Mouse (Mus musculus): ENCODE results near the gene Ppp4c.

Gene Ppp4c

DNA sequence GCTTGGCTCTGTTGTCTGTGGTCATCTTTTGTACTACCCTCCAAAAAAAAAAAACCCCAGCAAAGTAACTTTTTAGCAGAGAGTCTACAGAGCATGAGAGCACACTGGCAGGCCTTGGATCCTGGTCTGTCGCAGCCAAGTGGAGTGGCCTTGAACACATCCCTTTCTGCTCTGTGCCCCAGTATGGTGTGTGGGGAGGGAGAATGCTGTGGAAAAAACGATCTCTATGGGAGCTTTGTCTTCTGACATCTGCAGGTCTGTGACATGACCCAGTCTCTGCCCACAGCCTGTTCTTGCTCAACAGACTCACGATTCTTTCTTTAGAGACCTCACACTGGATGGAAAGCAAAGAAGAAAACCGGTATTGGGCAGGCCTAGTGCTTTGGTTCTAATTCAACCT is 31.3 kb downstream of the Ppp4c start:
- in situ Hi-C loops (cut with MboI; ENCODE audit: unreplicated experiment in 2 of 2): loop anchor here in 1 of 2 experiments (5.0 kb wide), 1 partner anchor 59 kb away; no protein-coding TSS in a partner anchor

DNA sequence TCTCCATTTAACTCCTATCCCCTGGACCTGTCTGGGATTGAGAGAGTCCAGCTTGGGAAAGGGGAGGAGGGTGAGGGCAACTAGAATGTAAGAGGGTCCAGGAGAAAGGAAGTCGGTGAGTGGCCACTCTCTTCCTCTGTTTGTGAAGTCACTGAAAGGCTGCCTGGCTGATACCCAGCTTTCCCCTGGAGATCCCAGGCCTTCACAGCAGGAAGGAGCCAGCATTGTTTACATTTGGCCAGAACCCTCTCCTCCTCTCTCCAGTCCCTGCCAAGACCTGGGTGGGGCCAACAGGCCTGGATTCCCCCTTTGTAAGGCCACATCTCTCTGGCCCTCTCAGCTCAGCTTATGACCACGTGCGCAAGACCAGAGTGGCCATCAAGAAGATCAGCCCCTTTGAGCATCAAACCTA is 31.9 kb downstream of the Ppp4c start:
- in situ Hi-C loops (cut with MboI; ENCODE audit: unreplicated experiment in 2 of 2): loop anchor here in 1 of 2 experiments (5.0 kb wide), 1 partner anchor 58 kb away; no protein-coding TSS in a partner anchor

DNA sequence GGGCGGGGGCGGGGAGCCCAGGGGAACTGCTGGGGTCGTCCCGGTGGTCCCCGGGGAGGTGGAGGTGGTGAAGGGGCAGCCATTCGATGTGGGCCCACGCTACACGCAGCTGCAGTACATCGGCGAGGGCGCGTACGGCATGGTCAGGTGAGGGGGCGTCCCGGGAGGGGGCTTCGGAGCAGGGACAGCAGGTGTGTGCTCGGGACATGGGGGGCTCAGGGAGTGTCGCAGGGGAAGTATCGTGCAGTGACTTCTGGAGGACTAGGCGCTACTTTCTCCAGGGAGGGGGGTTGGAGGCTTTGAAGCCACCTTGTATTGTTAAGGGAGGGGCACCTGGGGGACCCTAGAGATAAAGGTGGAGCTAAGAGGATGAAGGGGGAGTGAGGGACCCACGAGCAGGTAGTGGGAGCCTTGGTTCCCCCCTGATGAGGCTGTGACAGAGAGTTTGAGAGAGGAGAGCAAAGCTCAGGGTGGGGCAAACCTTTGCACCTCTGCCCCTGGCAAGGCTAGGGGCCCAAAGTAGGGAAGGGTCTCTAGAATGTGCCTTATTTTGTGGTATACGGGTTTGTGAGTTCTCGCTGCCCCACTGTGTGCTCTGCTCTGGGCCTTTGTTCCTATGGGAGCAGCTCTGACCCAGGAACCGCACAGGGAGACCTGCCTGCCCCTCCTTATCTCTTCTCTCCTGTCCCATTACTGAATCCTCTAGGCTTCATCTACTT is 32.5 kb downstream of the Ppp4c start:
- in situ Hi-C loops (cut with MboI; ENCODE audit: unreplicated experiment in 2 of 2): loop anchor here in 1 of 2 experiments (5.0 kb wide), 1 partner anchor 58 kb away; no protein-coding TSS in a partner anchor

DNA sequence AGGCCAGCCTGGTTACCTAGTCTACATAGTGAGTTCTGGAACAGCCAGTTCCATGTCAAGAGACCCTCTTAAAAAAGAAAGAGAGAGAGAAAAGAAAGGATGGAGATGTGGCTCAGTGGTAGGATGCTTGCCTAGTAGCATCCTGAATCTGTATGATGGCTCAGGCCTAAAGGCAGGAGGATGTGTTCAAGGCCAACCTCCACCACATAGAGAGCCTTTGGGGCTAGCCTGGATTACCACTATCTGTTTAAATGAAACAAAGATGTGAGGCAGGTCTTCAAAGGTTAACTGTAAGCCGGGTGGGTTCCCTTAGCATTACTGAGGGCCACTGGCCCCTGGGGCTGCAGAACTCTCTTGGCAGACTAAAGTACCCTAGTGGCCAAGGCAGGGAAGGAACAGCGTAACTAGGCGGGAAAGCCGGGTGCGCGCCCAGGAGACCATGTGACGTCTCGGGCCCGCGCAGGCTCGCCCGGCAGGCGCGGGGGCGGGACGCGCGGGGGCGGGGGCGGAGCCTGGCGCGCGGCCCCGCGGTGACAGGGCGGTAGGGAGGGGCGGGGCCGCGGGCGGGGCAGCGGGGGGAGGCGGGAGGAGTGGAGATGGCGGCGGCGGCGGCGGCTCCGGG is 33.1 kb downstream of the Ppp4c start, which contains the start of gene Mapk3:
Gene Mapk3 (plus strand): TSS at position 552 of the 622 bp plus-strand sequence.
- in situ Hi-C loops (cut with MboI; ENCODE audit: unreplicated experiment in 2 of 2): no loop called here

DNA sequence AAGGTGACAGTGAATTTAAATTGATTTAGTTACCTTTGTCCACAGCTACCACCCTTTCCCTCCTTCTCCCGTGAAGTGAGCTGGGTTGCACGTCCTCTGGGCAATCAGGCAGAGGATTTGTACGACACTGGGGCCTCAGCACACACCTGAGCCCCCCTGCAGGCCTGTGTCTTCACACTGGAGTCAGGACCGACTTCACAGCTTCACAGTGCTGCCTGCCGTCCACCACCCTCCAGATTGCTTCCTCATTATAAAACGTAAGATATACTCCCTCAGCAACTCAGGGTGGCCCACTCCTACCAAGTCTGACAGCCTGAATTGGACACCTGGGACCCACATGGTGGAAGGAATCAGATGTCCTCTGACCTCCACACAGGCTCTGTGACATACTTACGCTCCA is 33.8 kb downstream of the Ppp4c start:
- in situ Hi-C loops (cut with MboI; ENCODE audit: unreplicated experiment in 2 of 2): no loop called here

DNA sequence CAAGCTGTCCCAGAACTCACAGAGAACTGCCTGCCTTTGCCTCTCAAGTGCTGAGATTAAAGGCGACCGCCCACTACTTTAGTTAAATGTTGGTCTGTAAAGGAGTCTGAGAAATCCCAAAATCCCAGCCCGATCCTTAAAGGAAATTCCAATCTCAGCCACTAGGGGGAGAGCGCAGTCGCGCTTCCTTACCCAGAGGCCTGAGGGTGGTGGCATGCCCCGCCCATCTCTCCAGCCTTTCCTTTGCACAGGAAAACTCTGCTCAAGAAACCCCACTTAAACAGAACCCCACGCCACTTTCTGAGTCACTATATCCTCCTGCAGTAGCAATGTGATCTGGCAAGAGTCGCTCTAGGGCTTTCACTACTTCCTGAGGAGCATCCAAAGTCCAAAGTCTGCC is 37.4 kb downstream of the Ppp4c start:
- in situ Hi-C loops (cut with MboI; ENCODE audit: unreplicated experiment in 2 of 2): loop anchor here in 1 of 2 experiments (5.0 kb wide), 1 partner anchor 48 kb away; the partner anchor contains the start of gene Coro1a

DNA sequence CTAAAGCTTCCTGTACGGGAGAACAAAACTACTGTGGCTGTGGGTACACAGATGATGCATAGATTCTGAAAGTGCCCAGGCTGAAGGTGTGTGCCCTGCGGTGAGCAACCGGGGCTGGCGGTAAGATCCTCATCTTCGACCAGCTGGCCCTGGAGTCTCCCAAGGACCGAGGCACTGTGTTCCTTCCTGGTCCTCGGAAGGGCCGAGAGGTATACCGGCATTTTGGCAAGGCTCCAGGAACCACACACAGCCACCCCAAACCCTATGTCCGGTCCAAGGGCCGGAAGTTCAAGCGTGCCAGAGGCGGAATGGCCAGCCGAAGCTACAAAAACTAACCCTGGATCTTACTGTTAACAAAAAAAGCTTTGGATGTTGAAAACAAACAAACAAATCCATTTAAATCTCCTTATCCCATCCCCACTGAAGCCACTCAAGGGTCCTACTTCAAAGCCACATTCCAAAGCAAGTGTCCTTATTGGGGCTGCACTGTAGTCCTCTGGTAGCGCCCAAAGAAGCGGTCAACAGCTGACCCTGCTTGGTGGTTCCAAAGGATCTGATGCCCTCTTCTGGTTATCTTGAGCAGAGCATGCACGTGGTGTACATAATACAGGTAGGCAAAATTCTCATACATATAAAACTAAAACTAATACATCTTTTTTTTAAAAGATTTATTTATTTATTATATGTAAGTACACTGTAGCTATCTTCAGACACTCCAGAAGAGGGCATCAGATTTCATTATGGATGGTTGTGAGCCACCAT is 42.5 kb downstream of the Ppp4c start:
- in situ Hi-C loops (cut with MboI; ENCODE audit: unreplicated experiment in 2 of 2): loop anchor here in 1 of 2 experiments (5.0 kb wide), 1 partner anchor 42 kb away; the partner anchor contains the start of gene Coro1a

DNA sequence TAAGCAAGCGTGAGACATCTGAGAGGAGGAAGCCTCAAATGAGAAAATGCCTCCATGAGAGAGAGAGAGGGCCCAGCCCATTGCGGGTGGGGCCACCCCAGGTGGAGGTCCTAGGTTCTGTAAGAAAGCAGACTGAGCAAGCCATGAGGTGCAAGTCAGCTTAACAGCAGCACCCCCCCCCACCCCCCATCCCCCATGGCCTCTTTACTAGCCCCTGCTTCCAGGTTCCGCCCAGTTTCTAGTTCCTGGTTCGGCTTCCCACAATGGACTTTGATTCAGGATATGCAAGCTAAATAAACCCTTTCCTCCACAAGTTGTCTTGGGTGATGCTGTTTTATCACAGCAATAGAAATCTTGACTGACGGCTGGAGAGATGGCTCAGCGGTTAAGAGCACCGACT is 43.5 kb downstream of the Ppp4c start:
- in situ Hi-C loops (cut with MboI; ENCODE audit: unreplicated experiment in 2 of 2): no loop called here

DNA sequence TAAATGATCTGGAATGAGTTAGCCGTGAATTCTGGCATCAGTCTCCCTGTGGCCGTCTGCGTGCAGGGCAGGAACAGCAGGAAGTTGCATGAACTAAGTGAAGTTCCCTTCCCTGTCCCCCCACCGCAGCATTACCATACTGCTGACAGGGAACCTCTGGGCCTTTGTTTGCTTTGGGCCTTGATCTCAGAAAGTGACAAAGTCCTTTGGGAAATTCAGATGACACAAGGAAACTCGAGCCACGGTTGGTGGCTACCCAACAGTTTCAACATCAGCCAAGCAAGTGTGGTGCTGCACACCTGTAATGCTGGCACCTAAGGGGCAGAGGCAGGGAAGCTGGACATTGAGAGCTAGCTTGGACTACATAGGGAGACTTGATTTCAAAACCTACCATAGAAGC is 45.5 kb downstream of the Ppp4c start:
- in situ Hi-C loops (cut with MboI; ENCODE audit: unreplicated experiment in 2 of 2): no loop called here

DNA sequence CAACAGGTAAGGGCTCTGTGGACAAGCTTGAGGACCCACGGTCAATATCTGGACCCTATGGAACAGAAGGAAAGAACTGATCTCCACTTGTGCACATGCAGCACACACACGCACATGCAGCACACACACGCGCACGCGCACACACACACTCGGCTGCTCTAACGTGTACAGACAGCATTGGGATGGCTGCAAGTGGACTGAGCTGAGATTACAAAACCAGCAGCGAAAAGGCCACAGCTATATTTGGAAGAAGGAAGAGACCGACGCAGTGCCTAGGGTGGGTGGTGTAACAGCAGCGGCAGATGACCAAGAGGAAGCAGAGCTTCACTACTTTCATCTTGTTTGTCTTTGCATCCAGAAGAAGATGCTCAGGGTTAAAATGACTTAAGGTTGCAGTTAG is 46.2 kb downstream of the Ppp4c start:
- in situ Hi-C loops (cut with MboI; ENCODE audit: unreplicated experiment in 2 of 2): no loop called here

DNA sequence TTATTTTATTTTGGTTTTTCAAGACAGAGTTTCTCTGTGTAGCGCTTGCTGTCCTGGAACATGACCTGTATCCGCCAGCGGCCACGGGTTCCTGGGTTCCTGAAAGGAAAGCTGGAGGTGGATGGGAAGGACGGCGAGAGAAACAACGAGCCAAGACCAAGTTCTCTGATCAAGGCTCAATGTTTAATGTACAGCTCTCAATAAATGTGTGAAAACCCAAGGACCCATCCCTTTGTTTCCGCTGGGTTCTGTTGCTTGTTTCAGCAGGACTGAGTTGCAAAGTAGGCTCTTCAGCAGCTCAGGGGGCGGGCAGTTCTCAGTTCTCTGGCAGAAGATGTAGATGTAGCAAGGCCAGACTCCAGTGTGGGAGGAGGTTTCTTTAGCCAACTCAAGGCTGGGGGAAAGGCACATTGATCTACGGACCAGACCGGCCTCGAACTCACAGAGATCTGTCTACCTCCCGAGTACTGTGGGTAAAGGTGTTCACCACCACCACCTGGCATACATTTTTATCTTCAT is 50.3 kb downstream of the Ppp4c start:
- in situ Hi-C loops (cut with MboI; ENCODE audit: unreplicated experiment in 2 of 2): no loop called here

DNA sequence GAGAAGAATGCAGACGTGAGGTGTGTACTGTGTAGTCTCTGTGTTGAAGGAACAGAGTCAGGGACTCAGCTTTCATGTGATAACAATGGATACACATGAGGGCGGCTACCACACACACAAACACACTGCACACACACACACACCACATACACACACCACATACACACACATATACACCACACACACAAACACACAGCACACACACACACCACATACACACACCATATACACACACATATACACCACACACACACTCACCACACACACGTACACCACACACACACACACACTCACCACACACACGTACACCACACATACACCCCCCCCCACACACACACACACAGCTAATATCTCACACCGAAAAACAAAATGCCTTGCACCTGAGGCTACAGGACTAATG is 50.8 kb downstream of the Ppp4c start:
- in situ Hi-C loops (cut with MboI; ENCODE audit: unreplicated experiment in 2 of 2): no loop called here

DNA sequence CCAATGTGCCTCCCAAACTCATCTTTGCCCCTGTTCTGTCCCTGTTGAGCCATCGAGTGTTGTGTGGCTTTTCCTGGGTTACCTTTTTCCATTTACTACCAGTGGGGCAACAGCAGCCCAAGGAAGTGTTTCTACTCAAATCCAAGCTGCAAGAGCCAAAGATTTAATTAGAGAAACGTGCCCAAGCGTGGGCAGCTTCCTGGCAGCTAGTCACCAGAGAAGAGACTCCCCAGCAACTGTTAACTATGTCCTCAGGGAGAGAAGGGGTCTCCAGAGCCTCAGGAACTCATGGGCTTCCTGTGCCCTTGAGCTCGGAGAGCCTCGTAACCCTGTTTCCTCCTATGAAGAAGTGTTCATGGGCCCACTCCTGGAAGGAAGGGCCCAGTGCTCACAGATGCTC is 51.3 kb downstream of the Ppp4c start:
- in situ Hi-C loops (cut with MboI; ENCODE audit: unreplicated experiment in 2 of 2): no loop called here

DNA sequence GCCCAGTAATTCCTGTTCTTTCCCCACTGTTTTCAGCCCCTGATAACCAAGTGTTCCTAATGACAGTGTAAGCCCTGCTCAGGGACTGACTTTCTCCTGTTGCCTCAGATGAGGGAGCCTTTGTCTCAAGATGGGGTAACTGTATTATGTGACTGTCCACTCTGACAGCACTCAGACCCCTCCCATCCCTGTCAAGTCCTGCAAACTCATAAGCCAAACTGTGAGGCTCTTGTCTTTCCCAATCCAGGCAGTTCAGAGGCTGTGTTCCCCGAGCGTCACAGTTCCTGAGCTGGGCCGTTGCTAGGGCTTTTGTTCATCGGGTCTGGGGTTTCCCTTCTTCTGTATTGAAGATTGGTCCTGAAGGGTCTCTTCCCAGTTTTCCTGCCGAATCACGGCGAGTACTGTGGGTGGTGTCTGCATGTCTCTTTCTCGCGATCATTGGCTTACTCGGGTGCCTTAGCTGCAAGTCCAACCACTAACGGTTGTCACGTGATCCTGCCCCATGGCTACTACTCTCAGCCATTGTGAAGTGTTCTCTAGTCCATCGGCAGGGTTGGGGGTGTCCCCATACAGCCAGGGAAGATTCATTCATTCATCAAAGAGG is 52.1 kb downstream of the Ppp4c start:
- in situ Hi-C loops (cut with MboI; ENCODE audit: unreplicated experiment in 2 of 2): no loop called here

DNA sequence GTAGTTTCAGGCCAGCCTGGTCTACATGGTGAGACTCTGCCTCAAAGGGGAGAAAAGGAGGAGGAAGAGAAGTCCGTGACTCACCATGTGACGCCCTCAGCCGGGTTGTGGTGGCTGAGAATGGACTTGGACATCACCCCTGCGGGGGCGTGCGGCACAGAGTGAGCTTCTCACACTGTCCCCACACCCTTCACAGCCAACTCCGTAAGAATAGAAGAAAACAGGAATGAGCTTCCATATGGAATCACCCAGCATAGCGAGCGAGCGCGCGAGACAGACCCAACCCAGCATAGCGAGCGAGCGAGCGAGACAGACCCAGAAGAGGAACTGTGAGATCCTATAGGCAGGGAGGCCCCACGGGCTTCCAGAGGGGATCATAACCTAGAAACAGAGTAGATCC is 52.7 kb downstream of the Ppp4c start:
- in situ Hi-C loops (cut with MboI; ENCODE audit: unreplicated experiment in 2 of 2): no loop called here

DNA sequence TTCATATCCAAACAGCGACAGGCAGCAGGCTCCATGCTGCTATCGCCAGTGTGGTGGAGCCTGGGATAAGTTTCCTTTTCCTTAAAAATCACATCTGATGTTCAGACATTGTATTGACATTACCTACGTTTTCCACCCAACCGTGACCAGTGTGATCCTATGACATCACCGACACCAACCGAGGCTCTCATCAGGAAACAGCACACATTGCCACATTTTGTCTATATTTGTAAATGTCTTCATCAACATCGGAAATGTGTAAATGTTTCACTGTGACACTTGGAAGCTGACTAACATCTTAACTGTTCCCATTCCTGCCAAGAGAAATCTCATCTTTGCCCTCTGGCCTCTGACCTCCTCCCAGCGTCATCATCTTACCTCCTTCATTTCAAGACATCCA is 56.2 kb downstream of the Ppp4c start:
- in situ Hi-C loops (cut with MboI; ENCODE audit: unreplicated experiment in 2 of 2): no loop called here

Data from v-Abl transformed pro-B cells (cell line).